Mouse (Mus musculus) E14TG2a.4 (cell line): ENCODE data around the gene Tamm41.

Experiments used
- CTCF ChIP-seq: conservative IDR thresholded peaks from 2 replicates; pipeline ENCODE4 v1.5.1; 2014; ENCODE audit warnings: low read length
- POU5F1 ChIP-seq: IDR thresholded peaks from 2 replicates; pipeline ENCODE4 v1.6.1; 2014; ENCODE audit warnings: low read length, borderline replicate concordance

- TF ChIP-seq CTCF, result no peak
- no peak for TF ChIP-seq POU5F1
Measured at GRCm38 (mm10) chr6:114997471-114997870, 40.2 kb downstream of the Tamm41 start.
